Mouse (Mus musculus) macrophage (primary cell): ENCODE results near the gene Dlgap4. TPM values are rescaled to one million over a fixed set of nuclear protein-coding genes. Genes with fewer than 3 reads are reported as not detected.

Source experiments
- H3K27ac ChIP-seq: fragments of 350-480 bp; formaldehyde crosslinking; 2 replicates; pipeline ENCODE4 v1.9.0; 2021
- H3K36me3 ChIP-seq: fragments of 350-480 bp; formaldehyde crosslinking; 2 replicates; pipeline ENCODE4 v1.9.0; 2021; ENCODE audit errors: inconsistent target
- H3K4me3 ChIP-seq: fragments of 350-480 bp; formaldehyde crosslinking; 2 replicates; pipeline ENCODE4 v1.9.0; 2021; ENCODE audit errors: inconsistent target
- H3K79me2 ChIP-seq: fragments of 350-480 bp; formaldehyde crosslinking; 2 replicates; pipeline ENCODE4 v1.9.0; 2021; ENCODE audit errors: inconsistent target
- WGBS: methylation state at CpG from one replicate; pipeline ENCODE4 v1.1.7; 2026; ENCODE audit warnings: inconsistent platforms; ENCODE audit not compliant: missing documents; 5-methylcytosine and 5-hydroxymethylcytosine counted together
- polyA plus RNA-seq: library from polyadenylated mRNA; stranded (reverse); fragments of 250-400 nt; gene quantifications from 3 replicates; pipeline ENCODE4 v1.2.4, GENCODE M21; 2018; ENCODE audit warnings: inconsistent platforms

Gene Dlgap4
- polyA plus RNA-seq, 1 experiment from 2014 or later = 88.0 TPM

DNA sequence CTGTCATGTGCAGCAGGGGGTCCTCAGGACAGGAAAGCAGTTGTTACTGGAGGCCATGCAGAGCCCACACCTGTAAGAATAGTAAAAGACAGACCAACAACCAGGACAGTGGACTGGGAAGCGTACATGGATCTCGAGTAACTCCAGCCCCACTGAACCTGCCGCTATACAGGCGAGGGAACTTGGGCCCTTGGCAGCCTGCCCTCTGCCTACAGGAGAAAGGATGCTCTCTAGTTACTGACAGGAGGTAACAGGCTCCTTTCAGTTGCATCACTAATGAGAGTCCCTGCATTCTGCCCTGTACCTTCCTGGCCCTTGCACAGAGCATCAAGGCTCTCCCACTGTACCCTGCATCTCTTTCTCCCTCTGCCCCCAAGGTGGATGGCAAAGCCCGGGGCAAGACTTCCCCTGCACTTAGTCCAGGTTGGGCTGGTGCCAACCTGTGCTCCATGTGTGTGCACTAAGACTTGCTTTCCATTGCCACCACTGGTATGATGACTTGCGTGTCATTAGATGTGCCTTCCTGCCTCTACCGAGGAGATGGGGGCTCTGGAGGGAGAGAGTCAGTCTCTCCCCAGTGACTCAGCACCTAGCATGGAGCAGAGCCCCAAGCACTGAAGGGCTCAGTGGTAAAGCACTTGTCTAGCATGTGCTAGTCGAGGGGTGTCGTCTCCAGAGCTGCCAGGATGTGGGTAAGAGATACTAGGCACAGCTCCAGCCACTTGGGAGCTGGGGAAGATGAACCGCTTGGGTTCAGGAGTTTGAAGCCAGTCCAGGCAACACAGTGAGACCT is 152.9 kb downstream of the Dlgap4 start:
- no peak overlapping the region for H3K27ac ChIP-seq
- H3K36me3 ChIP-seq = peaks cover 22% of the 10 kb centered on the region
- WGBS = 41% methylated on average over 10 of the region's 10 CpGs
- H3K4me3 ChIP-seq = no peak overlapping the region
- H3K79me2 ChIP-seq = no peaks in the 10 kb centered on the region

DNA sequence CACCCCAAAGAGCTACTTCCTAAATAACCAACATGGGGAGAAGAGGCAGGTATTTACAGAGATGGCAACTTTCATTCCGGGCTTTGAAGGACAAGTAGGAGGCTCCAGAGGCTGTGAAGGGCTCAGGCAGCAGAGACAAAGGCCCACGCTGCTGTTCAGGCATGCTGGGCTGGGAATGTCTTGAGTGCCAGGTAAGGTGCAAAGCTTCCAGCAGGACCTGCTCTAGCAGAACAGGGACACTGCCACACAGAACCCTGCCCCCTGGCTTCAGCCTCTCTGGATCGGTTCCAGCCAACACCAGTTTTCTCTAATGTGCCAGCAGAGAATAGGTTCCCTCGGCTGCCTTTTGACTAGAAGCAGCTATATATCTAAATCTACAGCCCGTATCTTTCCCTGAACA is 153.6 kb downstream of the Dlgap4 start:
- WGBS = 81% methylated on average over 5 of the region's 5 CpGs
- Histone ChIP-seq H3K27ac (no peak overlapping the region), H3K79me2 (no peaks in the 10 kb centered on the region), H3K4me3 (no peak overlapping the region), H3K36me3 (peaks cover 15% of the 10 kb centered on the region)

DNA sequence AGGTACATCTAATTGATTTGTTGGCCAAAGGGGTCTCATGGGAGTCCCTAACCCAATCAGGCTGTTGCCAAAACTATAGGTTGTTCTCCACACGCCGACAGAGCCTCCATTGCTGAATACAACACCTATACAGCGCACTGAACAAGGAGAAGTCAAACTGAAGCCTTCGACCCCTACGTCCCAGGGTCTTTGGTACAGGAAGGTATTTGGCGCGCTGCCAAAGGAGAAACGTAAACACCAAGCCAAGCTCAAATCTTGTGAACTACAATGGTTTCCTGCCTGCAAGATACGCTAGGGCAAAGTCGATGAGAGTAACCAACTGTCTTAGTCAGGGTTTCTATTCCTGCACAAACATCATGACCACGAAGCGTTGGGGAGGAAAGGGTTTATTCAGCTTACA is 155.8 kb downstream of the Dlgap4 start:
- H3K36me3 ChIP-seq = no peaks in the 10 kb centered on the region
- H3K4me3 ChIP-seq = no peak overlapping the region
- no peaks in the 10 kb centered on the region for H3K79me2 ChIP-seq
- WGBS = 71% methylated on average over 12 of the region's 12 CpGs
- H3K27ac ChIP-seq = no peak overlapping the region

- Histone ChIP-seq H3K36me3 (no peaks in the 10 kb centered on the region), H3K79me2 (no peaks in the 10 kb centered on the region), H3K4me3 (no peak overlapping the region), H3K27ac (no peak overlapping the region)
Observed at GRCm38 (mm10) chr2:156773470-156773869, 160.0 kb downstream of the Dlgap4 start.

- no peak overlapping the region for H3K4me3 ChIP-seq
- H3K36me3 ChIP-seq = no peaks in the 10 kb centered on the region
- no peak overlapping the region for H3K27ac ChIP-seq
- H3K79me2 ChIP-seq = no peaks in the 10 kb centered on the region
- 94% methylated on average over 13 of the region's 13 CpGs for WGBS
Observed at GRCm38 (mm10) chr2:156774035-156774737, 160.7 kb downstream of the Dlgap4 start.

DNA sequence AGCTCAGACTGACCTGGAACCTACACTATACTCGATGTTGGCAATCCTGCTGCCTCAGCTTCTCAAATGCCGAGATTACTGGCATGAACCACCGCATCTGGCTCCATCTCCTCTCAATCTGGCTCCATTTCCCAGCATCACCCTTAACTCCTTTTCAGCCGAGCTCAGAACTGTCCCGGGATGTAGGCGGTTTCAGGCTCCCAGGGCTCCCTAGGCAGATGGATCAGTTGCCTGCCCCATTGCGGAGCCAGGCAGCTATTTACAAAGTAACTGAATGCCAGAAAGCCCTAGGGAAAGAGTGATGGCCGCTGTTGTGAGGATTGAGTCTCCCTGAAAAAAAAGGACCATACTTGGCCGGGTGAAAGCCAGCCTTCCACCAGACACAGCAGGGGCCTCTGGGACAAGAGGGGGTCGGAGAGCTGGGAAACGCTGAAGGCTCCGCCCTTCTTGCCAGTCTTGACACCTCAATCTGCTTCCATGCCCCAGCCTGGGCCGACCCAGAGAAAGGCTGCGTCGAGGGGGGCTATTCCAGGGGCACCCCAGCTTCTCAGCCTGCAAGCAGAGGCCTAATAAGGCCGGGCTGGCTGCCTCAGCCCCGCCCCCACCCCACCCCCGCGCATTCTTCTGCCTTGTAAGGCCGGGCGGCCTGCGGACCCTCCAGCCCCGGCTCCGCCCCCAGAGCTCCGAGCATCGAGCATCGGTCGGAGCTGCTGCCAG is 161.4 kb downstream of the Dlgap4 start, which contains the start of gene Myl9:
Myl9 (plus strand) TSS at position 683 of the 717 bp plus-strand sequence.
- Histone ChIP-seq H3K79me2 (no peaks in the 10 kb centered on the region), H3K27ac (no peak within 1 kb of the TSS), H3K4me3 (no peak within 1 kb of the TSS), H3K36me3 (no peaks in the 10 kb centered on the region)
- 40% methylated on average over 24 of the region's 28 CpGs for WGBS

DNA sequence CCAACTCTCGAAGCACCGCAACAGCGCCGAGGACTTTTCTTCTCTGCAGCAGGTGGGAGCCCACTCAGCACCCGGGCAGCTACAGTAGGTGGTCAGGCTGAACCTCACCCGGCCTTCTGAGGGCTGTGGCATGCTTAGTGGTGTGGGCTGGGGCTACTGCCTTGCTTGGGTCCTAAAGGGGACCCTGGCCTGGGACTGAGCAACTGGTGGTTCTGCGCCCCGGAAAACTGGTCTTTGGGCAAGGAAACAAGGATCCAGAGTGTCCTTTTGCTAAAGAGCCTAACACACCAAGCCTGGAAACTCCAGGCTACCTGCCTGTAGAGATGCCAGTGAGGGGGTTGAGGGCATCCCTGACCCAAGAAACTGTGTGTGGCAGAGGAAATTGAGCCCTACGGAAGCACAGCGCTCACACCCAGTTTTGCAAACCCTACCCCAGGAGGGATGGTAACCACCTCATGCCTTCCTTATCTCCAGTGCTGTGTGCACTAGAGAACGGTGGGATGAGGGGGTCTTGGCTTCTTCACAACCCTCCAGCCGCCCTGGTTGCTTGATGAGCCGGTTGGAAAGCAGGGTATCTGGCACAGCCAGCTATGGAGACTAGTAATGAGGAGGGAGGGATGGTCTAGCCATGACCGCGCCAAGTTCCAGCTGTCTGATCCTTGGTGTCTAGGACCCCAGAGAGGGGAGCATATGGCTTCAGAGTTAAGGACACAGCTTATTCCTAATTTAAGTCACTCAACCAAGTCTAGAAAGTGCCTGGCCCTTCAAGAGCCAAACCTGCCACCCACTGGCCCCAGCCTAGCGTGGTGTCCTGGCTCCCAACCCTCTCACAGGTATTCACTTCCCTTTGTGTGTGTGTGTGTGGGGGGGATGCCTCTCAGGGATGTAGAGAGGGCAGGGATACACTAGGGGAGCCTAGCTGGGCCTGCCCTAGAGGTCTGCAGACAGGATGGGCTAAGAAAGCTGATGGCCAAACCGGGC is 162.2 kb downstream of the Dlgap4 start:
- no peaks in the 10 kb centered on the region for H3K36me3 ChIP-seq
- 46% methylated on average over 17 of the region's 17 CpGs for WGBS
- no peaks in the 10 kb centered on the region for H3K79me2 ChIP-seq
- no peak overlapping the region for H3K27ac ChIP-seq
- no peak overlapping the region for H3K4me3 ChIP-seq

GRCm38 (mm10) chr2:156776907-156777306 is 163.4 kb downstream of the Dlgap4 start:
- H3K4me3 ChIP-seq = no peak overlapping the region
- H3K27ac ChIP-seq = no peak overlapping the region
- no peaks in the 10 kb centered on the region for H3K36me3 ChIP-seq
- H3K79me2 ChIP-seq = no peaks in the 10 kb centered on the region
- 94% methylated on average over 2 of the region's 2 CpGs for WGBS

DNA sequence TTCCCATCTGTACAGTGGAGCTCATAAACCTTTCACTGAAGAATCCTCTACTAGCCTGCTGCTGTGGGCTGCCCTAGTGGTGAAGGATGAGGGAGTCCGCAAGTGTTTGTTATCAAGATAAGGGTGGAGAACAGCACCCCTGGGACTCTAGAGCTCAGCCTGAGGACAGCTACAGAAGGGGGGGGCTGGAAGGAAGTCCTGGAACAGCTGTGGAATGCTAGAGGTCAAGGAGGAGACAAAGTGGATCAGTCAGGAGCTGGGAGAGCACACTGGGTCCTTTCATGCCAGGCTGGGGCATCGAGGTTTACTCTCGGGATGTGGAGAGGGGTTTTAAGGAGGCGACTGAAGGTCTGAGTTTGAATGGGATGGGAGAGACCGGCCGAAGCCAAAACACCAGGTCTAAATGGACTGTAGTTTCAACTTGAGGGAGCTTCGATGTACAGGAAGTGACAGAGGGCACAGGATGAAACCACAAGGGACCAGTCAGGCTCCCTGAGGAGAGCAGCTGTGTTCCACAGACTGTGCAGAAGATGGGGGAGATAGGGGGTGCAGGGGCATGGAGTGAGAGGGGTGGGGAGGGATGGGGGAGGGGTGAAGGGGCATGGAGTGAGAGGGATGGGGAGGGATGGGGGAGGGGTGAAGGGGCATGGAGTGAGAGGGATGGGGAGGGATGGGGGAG is 164.0 kb downstream of the Dlgap4 start:
- no peaks in the 10 kb centered on the region for H3K36me3 ChIP-seq
- no peak overlapping the region for H3K27ac ChIP-seq
- no peaks in the 10 kb centered on the region for H3K79me2 ChIP-seq
- 57% methylated on average over 7 of the region's 7 CpGs for WGBS
- H3K4me3 ChIP-seq = no peak overlapping the region

GRCm38 (mm10) chr2:156778571-156778970 is 165.1 kb downstream of the Dlgap4 start:
- Histone ChIP-seq H3K79me2 (no peaks in the 10 kb centered on the region), H3K36me3 (no peaks in the 10 kb centered on the region), H3K27ac (no peak overlapping the region), H3K4me3 (no peak overlapping the region)
- WGBS = 78% methylated on average over 8 of the region's 8 CpGs

DNA sequence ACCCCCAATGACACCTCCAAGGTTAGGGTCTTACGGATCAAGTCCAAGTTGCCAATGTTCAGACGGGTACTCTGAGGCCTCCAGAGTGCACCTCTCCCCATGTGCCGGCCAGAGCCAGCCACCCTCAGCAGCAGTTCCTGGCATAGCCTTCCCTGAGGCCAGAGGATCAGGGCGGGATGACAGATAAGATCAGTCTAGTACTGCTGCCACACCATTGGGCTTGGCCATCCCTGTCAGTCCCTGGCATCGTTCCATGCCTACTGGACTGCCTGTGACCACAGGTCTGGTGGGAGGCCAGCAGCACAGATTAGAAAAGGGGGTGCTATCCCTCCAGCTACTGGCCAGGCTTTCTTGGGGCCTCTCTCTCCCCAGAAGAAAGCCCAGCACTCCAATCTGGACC is 165.5 kb downstream of the Dlgap4 start:
- no peak overlapping the region for H3K4me3 ChIP-seq
- WGBS = 89% methylated on average over 5 of the region's 5 CpGs
- no peak overlapping the region for H3K27ac ChIP-seq
- H3K36me3 ChIP-seq = no peaks in the 10 kb centered on the region
- no peaks in the 10 kb centered on the region for H3K79me2 ChIP-seq

GRCm38 (mm10) chr2:156779488-156779887 is 166.0 kb downstream of the Dlgap4 start:
- H3K79me2 ChIP-seq = no peaks in the 10 kb centered on the region
- no peak overlapping the region for H3K4me3 ChIP-seq
- WGBS = 61% methylated on average over 2 of the region's 2 CpGs
- no peaks in the 10 kb centered on the region for H3K36me3 ChIP-seq
- no peak overlapping the region for H3K27ac ChIP-seq

DNA sequence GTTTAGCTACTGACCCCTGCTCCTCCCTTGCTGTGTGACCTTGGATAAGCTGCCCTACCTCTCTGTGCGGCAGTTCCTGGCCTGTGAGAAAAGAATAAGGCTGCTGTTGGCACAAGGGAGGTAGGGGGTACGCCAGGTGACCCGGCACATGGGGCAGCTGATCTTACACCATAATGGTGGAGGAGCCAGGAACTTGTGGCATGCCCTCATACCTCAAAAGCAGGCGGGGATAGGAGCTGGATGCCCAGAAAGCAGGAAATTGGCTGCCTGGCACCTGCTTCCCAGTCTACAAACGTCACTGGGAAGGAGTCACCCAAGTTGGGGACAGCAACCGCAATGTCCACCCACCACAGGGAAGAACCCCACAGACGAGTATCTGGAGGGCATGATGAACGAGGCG is 166.6 kb downstream of the Dlgap4 start:
- Histone ChIP-seq H3K4me3 (no peak overlapping the region), H3K27ac (no peak overlapping the region), H3K79me2 (no peaks in the 10 kb centered on the region), H3K36me3 (no peaks in the 10 kb centered on the region)
- 71% methylated on average over 9 of the region's 9 CpGs for WGBS

GRCm38 (mm10) chr2:156780752-156781151 is 167.2 kb downstream of the Dlgap4 start:
- Histone ChIP-seq H3K27ac (no peak overlapping the region), H3K79me2 (no peaks in the 10 kb centered on the region), H3K36me3 (no peaks in the 10 kb centered on the region), H3K4me3 (no peak overlapping the region)
- WGBS = 50% methylated on average over 17 of the region's 17 CpGs
